Mouse (Mus musculus) megakaryocyte, embryonic 14.5 days (primary cell): Measurements from ENCODE around the gene Rsbn1l. TPM values are rescaled to one million over a fixed set of nuclear protein-coding genes. Genes with fewer than 3 reads are reported as not detected.
"Not testable (repeated sequence)": the region's sequence is repeated elsewhere in the genome, so short reads cannot be mapped to it uniquely, and the experiment has no call there.

Experiments
- H3K27me3 ChIP-seq: replicated peaks from 2 replicates; pipeline ENCODE3; 2012; ENCODE audit warnings: inconsistent platforms
- H3K36me3 ChIP-seq: replicated peaks from 2 replicates; pipeline ENCODE3; 2012; ENCODE audit warnings: low read length, inconsistent platforms, mixed read lengths
- H3K4me1 ChIP-seq: 2 replicates; pipeline ENCODE4 v1.6.1; 2012; ENCODE audit warnings: inconsistent platforms
- H3K4me3 ChIP-seq: replicated peaks from 2 replicates; pipeline ENCODE3; 2012; ENCODE audit warnings: moderate library complexity, mild to moderate bottlenecking, inconsistent platforms
- H3K9me3 ChIP-seq: 2 replicates; pipeline ENCODE4 v1.6.1; 2012; ENCODE audit warnings: inconsistent platforms
- FLI1 ChIP-seq: IDR thresholded peaks from 2 replicates; pipeline ENCODE4 v1.6.1; 2012; ENCODE audit warnings: low read length, inconsistent platforms, mixed read lengths
- GATA1 ChIP-seq: IDR thresholded peaks from 3 replicates; pipeline ENCODE4 v1.6.1; 2012; ENCODE audit warnings: mixed read lengths, low read length, inconsistent platforms, borderline replicate concordance
- polyA plus RNA-seq: library from polyadenylated mRNA; stranded (reverse); fragments of >175 nt; gene quantifications from 2 replicates; pipeline ENCODE4 v1.2.3, GENCODE M21; 2012; ENCODE audit warnings: low replicate concordance; ENCODE audit not compliant: insufficient read depth

Gene Rsbn1l
- polyA plus RNA-seq, 1 experiment = 15.8 TPM

DNA sequence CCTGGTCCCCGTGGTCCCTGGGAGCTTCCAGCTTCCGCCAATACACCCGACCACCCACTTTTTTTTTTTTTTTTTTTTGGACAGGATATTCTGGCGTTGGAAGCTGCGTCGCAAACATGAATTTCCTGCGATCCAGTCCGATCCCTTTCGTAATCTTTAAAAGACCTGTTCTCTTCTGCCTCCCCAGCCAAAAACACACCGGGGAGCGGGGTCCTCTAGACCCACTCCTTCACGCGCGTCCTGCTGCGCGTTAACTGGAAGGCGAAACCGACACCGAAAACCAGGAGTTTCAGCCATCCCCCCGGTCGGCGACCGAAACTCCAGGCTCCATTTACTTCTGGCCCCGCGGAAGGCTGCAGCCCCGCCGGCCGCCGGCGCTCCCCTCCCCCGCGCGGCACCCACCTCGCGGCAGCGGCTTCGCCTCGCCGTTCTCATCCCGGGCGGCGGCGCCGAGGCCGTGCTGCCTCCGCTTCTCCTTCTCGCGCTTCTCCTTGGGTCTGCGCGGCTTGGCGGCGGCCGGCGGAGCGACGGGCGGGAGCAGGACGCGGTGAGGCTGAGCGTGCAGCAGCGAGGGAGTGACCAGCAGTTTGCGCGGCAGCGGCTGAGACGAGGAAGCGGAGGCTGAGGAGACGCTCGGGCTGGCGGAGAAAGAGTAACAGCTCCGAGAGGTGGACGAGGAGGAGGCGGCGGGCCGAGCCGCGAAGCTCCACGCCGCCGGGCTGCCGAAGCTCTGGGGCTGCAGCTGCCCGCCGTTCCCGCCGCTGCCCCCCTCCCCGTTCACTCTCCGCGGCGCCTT lies 5.1 kb downstream of the Rsbn1l start:
- Histone ChIP-seq H3K9me3 (no peaks in the 10 kb centered on the region), H3K27me3 (no peaks in the 10 kb centered on the region), H3K4me3 (peak overlapping the region; percentile 99), H3K4me1 (peaks cover 60% of the 10 kb centered on the region), H3K36me3 (peaks cover 23% of the 10 kb centered on the region)
- TF ChIP-seq GATA1 (no peak), FLI1 (no peak)

DNA sequence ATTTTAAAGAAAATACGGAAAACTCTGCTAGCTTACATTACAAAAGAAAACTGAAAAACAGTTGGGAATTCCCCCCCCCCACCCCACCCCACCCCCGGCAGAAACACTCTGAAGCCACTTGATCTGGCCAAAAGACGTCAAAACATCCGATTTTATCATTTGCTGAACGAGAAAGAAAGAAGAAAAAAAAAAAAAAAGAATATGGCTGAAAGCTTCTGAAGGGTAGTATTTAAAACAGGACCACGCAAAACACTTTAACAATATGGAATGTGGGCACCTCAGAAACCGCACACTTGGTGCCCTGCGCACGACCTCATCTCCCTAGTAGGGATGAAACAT lies 5.7 kb downstream of the Rsbn1l start:
- Histone ChIP-seq H3K36me3 (peaks cover 17% of the 10 kb centered on the region), H3K4me1 (peaks cover 58% of the 10 kb centered on the region), H3K27me3 (no peaks in the 10 kb centered on the region), H3K9me3 (no peaks in the 10 kb centered on the region), H3K4me3 (peak overlapping the region; percentile 99)
- TF ChIP-seq GATA1 (no peak), FLI1 (no peak)

DNA sequence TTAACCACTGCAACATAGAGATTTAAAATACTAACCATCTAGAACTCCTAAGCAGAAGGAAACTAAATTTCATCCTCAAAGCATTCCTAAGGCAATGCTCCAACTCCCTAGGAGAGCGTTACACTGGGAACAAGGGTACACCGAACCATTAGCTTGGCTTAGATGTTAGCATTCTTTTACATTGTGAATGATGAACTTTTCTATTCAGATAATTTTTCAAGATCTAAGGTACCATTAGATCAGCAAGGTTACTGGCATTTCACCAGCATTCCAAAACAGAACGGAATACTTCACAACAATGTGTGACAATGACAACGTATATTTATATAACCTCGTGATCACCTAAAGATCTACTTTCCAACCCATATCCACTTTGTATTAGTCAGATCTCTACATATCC lies 6.1 kb downstream of the Rsbn1l start:
- Histone ChIP-seq H3K36me3 (peaks cover 13% of the 10 kb centered on the region), H3K9me3 (no peaks in the 10 kb centered on the region), H3K4me1 (peaks cover 58% of the 10 kb centered on the region), H3K27me3 (no peaks in the 10 kb centered on the region), H3K4me3 (peak overlapping the region; percentile 99)
- TF ChIP-seq FLI1 (no peak), GATA1 (no peak)

DNA sequence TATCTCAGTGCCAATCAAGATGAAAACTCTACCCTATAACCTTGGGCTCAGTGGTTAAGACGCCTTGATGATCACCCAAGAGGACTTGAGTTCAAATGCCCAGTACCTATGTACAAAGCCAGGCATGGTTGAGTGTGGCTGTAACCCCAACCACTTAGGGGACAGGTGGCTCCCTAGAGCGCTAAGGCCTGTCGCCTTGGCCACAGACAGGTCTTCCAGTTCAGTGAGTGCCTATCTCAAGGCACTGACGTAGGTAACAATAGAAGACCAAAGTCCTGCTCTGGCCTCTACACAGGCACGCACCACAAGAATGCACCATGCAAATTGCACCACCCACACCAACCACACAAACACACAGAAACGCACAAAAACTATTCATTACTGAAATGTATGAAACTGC lies 9.3 kb downstream of the Rsbn1l start:
- H3K4me3 ChIP-seq = peak overlapping the region; percentile 78
- H3K4me1 ChIP-seq = peaks cover 61% of the 10 kb centered on the region
- no peaks in the 10 kb centered on the region for H3K27me3 ChIP-seq
- no peaks in the 10 kb centered on the region for H3K9me3 ChIP-seq
- TF ChIP-seq GATA1 = no peak
- TF ChIP-seq FLI1 = no peak
- peaks cover 2% of the 10 kb centered on the region for H3K36me3 ChIP-seq

DNA sequence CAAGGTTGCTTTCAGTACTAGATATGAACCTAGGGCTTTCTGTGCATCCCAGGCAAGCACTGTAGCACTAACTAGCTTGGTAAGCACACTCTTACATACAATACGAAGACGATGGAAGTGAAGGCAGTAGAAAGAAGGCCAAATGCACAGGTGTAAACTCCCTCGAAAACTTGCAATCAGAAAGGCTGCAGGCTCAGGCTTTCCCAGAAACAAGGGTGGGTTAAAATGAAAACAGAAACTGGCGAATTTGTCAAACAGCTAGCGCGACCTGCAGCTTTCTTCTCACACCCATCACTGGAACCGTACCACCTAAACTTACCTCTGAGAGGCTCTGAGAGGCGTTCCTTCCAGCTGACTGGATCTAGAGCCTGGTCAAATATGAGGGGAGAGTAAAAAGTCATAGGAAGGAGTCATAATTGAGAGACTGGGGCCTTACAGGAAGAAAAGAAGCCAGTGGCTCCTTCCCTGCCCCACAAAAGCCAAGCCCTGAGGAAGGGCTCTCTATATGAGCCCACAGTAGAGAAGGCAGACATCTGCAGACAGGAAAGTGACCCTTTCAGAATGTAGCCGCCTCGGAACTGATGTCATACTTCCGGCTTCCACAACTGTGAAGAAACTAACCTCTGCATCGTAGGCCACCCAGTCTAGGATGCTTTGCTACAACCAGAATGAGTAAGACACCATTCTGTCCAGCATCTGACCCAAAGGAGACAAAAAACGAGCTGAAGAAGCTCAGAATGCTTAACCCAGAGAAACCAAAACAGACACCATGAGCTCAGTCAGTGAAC lies 11.0 kb downstream of the Rsbn1l start:
- Histone ChIP-seq H3K4me1 (peaks cover 79% of the 10 kb centered on the region), H3K27me3 (no peaks in the 10 kb centered on the region), H3K4me3 (peak overlapping the region; percentile 91), H3K36me3 (peaks cover 9% of the 10 kb centered on the region), H3K9me3 (no peaks in the 10 kb centered on the region)
- TF ChIP-seq FLI1 (no peak), GATA1 (no peak)

DNA sequence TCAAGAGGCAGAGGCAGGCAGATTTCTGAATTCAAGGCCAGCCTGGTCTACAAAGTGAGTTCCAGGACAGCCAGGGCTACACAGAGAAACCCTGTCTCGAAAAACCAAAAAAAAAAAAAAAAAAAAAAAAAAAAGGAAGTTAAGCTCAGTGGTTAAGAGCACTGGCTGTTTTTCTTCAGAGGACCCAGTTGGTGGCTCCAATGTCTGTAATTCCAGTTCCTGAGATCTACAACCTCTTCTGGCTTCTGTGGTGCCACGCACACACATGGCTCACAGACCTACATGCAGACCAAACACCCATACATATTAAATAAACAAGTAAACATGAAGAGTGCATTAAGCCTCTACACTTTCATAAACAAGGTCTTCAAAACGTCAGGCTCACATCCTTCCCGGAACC lies 12.4 kb downstream of the Rsbn1l start:
- not testable (repeated sequence) for H3K9me3 ChIP-seq, H3K27me3 ChIP-seq
- Histone ChIP-seq H3K4me1 (peaks cover 85% of the 10 kb centered on the region), H3K4me3 (peak overlapping the region; percentile 88), H3K36me3 (peaks cover 22% of the 10 kb centered on the region)

DNA sequence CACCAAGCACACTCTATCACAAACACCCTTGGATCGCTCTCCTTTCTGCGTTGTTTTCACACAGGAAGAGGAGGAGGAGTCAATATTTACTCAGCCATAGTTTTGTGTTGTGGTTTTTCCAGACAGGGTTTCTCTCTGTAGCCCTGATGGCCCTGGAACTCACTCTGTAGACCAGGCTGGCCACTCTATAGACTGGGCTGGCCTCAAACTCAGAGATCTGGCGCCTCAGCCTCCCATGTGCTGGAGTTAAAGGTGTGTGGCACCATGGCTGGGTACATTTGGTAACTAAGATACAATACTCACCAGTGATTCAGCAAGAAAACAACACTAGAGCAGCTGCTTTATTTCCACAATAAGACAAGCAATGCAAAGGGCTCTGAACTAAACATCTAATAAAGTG lies 13.7 kb downstream of the Rsbn1l start:
- TF ChIP-seq FLI1 (no peak), GATA1 (no peak)
- peaks cover 22% of the 10 kb centered on the region for H3K36me3 ChIP-seq
- H3K4me1 ChIP-seq = peaks cover 83% of the 10 kb centered on the region
- peak overlapping the region; percentile 87 for H3K4me3 ChIP-seq
- no peaks in the 10 kb centered on the region for H3K9me3 ChIP-seq
- H3K27me3 ChIP-seq = no peaks in the 10 kb centered on the region

DNA sequence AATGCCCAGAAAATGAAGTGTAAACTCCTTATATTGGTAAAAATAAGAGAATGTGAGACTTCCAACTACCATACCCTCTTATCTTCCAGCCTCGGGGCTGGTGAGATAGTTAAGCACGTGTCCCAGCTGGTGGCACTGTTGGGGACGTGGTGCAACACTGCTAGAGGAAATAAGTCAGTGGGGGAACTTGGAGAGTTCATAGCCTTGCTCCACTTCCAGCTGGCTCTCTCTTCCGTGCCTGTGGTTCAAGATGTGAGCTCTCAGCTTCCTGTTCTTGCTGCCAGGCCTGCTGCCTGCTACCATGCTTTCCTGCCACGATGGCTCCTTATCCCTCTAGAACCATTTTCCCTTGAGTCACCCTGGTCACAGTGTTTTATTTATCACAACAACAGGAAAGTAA lies 15.0 kb downstream of the Rsbn1l start:
- Histone ChIP-seq H3K4me1 (peaks cover 80% of the 10 kb centered on the region), H3K9me3 (no peaks in the 10 kb centered on the region), H3K27me3 (no peaks in the 10 kb centered on the region), H3K4me3 (peak overlapping the region; percentile 87), H3K36me3 (peaks cover 29% of the 10 kb centered on the region)
- peak; percentile 69; the same call in 1 of the 2 replicates for TF ChIP-seq FLI1
- peak; percentile 85 for TF ChIP-seq GATA1

DNA sequence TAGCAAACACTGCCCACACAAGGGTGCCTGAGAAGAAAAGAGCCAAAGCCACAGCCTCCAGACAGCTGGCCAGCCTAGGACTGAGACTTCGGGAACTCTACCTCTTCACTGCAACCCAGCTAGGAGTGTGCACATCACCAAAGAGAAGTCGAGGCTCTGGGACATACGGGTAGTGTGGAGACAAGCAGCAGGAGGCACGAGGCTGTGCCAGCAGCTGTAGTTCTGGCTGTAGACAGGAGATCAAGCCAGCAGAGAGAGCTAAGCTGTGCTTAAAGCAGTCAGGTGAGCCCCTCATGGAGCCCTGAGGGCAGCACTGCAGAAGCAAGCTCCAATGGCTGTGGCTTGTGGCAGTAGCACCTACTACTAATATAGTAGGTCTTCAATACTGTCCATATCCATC lies 15.5 kb downstream of the Rsbn1l start:
- no peaks in the 10 kb centered on the region for H3K27me3 ChIP-seq
- peaks cover 34% of the 10 kb centered on the region for H3K36me3 ChIP-seq
- H3K4me1 ChIP-seq = peaks cover 81% of the 10 kb centered on the region
- H3K9me3 ChIP-seq = no peaks in the 10 kb centered on the region
- no peak for TF ChIP-seq FLI1
- no peak for TF ChIP-seq GATA1
- peak overlapping the region; percentile 87 for H3K4me3 ChIP-seq

DNA sequence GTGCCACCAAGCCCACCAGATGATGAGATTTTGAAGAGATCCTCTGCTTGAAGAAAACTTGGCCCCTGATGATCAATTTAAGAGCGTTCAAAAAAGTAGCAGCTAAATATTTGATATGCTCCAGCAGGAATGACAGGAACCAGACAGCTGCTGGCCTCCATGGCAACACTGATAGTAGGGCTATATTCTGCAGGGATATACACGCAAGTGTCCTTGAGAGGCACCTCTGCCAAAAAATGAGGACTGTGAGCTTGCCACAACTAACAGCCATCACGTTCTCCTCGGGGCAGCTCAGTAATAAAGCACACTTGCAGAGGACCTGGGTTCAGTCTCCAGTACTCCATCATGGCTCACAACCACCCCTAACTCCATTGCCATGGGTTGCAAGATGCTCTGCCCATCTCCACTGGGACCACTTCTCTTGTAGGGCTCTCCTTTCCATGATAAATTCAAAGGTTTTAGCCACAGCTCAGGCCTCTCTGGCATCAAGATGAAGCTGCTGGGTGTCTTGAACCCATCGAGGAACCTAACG lies 16.1 kb downstream of the Rsbn1l start:
- no peak for TF ChIP-seq FLI1
- no peak for TF ChIP-seq GATA1
- peak overlapping the region; percentile 87 for H3K4me3 ChIP-seq
- peaks cover 81% of the 10 kb centered on the region for H3K4me1 ChIP-seq
- no peaks in the 10 kb centered on the region for H3K9me3 ChIP-seq
- no peaks in the 10 kb centered on the region for H3K27me3 ChIP-seq
- peaks cover 39% of the 10 kb centered on the region for H3K36me3 ChIP-seq
